Mouse (Mus musculus) myocyte (in vitro differentiated cells): ENCODE measurements around the gene Six2. TPM values are rescaled to one million over a fixed set of nuclear protein-coding genes. Genes with fewer than 3 reads are reported as not detected.

Experiments used
- H3K27me3 ChIP-seq: one replicate; pipeline ENCODE4 v1.6.1; 2011; ENCODE audit not compliant: control insufficient read depth, insufficient read depth, insufficient read length
- H3K36me3 ChIP-seq: one replicate; pipeline ENCODE4 v1.6.1; 2011; ENCODE audit not compliant: control insufficient read depth, insufficient read depth
- H3K4me2 ChIP-seq: one replicate; pipeline ENCODE4 v1.6.1; 2011; ENCODE audit warnings: low read depth, control low read depth
- H3K4me3 ChIP-seq: one replicate; pipeline ENCODE4 v1.5.1; 2011; ENCODE audit warnings: mild to moderate bottlenecking, control low read depth, moderate library complexity
- H3K79me2 ChIP-seq: one replicate; pipeline ENCODE4 v1.6.1; 2011; ENCODE audit not compliant: control insufficient read depth, insufficient read depth
- H3ac ChIP-seq: one replicate; pipeline ENCODE4 v1.6.1; 2011; ENCODE audit not compliant: control insufficient read depth, insufficient read length
- CEBPB ChIP-seq: IDR thresholded peaks from 2 replicates; pipeline ENCODE4 v1.6.1; 2011; ENCODE audit warnings: mild to moderate bottlenecking, moderate library complexity; ENCODE audit not compliant: poor library complexity, insufficient read depth, severe bottlenecking
- E2F4 ChIP-seq: IDR thresholded peaks from one replicate; pipeline ENCODE4 v1.6.1; 2011; ENCODE audit warnings: mild to moderate bottlenecking, control low read depth, moderate library complexity; ENCODE audit not compliant: insufficient read depth
- MAX ChIP-seq: IDR thresholded peaks from one replicate; pipeline ENCODE4 v1.6.1; 2011; ENCODE audit warnings: low read depth, mild to moderate bottlenecking, control low read depth
- MYOD1 ChIP-seq, 3 experiments: IDR thresholded peaks; one replicate each; pipeline ENCODE4 v1.6.1; 2011; ENCODE audit warnings: control low read depth in 2 of 3, low read depth in 2 of 3, mild to moderate bottlenecking in 2 of 3, moderate library complexity in 1 of 3; ENCODE audit not compliant: insufficient read length in 2 of 3, control insufficient read depth in 1 of 3
- MYOG ChIP-seq, 3 experiments: IDR thresholded peaks; one replicate each; pipeline ENCODE4 v1.6.1; 2011; ENCODE audit warnings: control low read depth in 2 of 3, low read depth in 2 of 3, mild to moderate bottlenecking in 2 of 3; ENCODE audit not compliant: insufficient read length in 2 of 3, control insufficient read depth in 1 of 3, insufficient read depth in 1 of 3
- POLR2A ChIP-seq: IDR thresholded peaks from one replicate; pipeline ENCODE4 v1.6.1; 2011; ENCODE audit warnings: low read depth, mild to moderate bottlenecking, control low read depth, moderate library complexity; ENCODE audit not compliant: insufficient read length
- POLR2AphosphoS2 ChIP-seq: IDR thresholded peaks from one replicate; pipeline ENCODE4 v1.6.1; 2011; ENCODE audit warnings: low read depth, control low read depth; ENCODE audit not compliant: insufficient read length
- REST ChIP-seq: IDR thresholded peaks from one replicate; pipeline ENCODE4 v1.6.1; 2011; ENCODE audit warnings: mild to moderate bottlenecking, control low read depth, moderate library complexity; ENCODE audit not compliant: insufficient read depth, insufficient read length
- SRF ChIP-seq: IDR thresholded peaks from one replicate; pipeline ENCODE4 v1.6.1; 2011; ENCODE audit warnings: low read depth; ENCODE audit not compliant: control insufficient read depth, insufficient read length
- TCF12 ChIP-seq: IDR thresholded peaks from one replicate; pipeline ENCODE4 v1.6.1; 2011; ENCODE audit warnings: mild to moderate bottlenecking, control low read depth; ENCODE audit not compliant: poor library complexity, insufficient read depth, severe bottlenecking
- TCF3 ChIP-seq: IDR thresholded peaks from one replicate; pipeline ENCODE4 v1.6.1; 2011; ENCODE audit warnings: low read depth, control low read depth; ENCODE audit not compliant: insufficient read length
- USF1 ChIP-seq: IDR thresholded peaks from one replicate; pipeline ENCODE4 v1.6.1; 2011; ENCODE audit warnings: low read depth, mild to moderate bottlenecking, control low read depth, moderate library complexity
- polyA plus RNA-seq: library from polyadenylated mRNA; unstranded; fragments of >200 nt; fragmentation: generic; extraction: Trizol; gene quantifications from one replicate; pipeline ENCODE4 v1.2.1, GENCODE M21; 2012; ENCODE audit warnings: missing spikeins

The Six2 gene
- not detected for polyA plus RNA-seq

- no peak within 1 kb of the TSS for H3K4me3 ChIP-seq
- no peaks in the 10 kb centered on the region for H3K36me3 ChIP-seq
- no peaks in the 10 kb centered on the region for H3K79me2 ChIP-seq
- TF ChIP-seq POLR2AphosphoS2 (no peak), POLR2A (no peak), E2F4 (no peak)
- H3K4me2 ChIP-seq: no peak within 1 kb of the TSS
- H3ac ChIP-seq: no peak within 1 kb of the TSS
- no peaks in the 10 kb centered on the region for H3K27me3 ChIP-seq
Measured at GRCm38 (mm10) chr17:85688236-85688910, at the start of gene Six2. Gene Six2 (minus strand): TSS chr17:85688274.

- Histone ChIP-seq H3K4me2 (no peak overlapping the region), H3ac (no peak overlapping the region), H3K27me3 (no peaks in the 10 kb centered on the region), H3K36me3 (no peaks in the 10 kb centered on the region), H3K79me2 (no peaks in the 10 kb centered on the region), H3K4me3 (no peak overlapping the region)
- TF ChIP-seq MYOG (IDR thresholded peaks at IDR 0.05; ENCODE audit: control insufficient read depth in 1 of 3, insufficient read depth in 1 of 3, insufficient read length in 2 of 3, low read depth in 2 of 3) (no peak), TCF3 (no peak), E2F4 (no peak), REST (no peak), TCF12 (no peak), POLR2A (no peak), POLR2AphosphoS2 (no peak), CEBPB (no peak), MAX (no peak), USF1 (no peak), MYOD1 (IDR thresholded peaks at IDR 0.05; ENCODE audit: control insufficient read depth in 1 of 3, insufficient read length in 2 of 3, low read depth in 2 of 3) (no peak), SRF (no peak)
Measured at GRCm38 (mm10) chr17:85737090-85737780, 49.2 kb upstream of the Six2 start.

GRCm38 (mm10) chr17:85731329-85731728 lies 43.3 kb upstream of the Six2 start:
- H3K36me3 ChIP-seq: no peaks in the 10 kb centered on the region
- no peak for TF ChIP-seq E2F4
- no peak for TF ChIP-seq SRF
- no peak for TF ChIP-seq MYOG (IDR thresholded peaks at IDR 0.05; ENCODE audit: control insufficient read depth in 1 of 3, insufficient read depth in 1 of 3, insufficient read length in 2 of 3, low read depth in 2 of 3)
- TF ChIP-seq POLR2AphosphoS2: no peak
- no peak for TF ChIP-seq TCF3
- TF ChIP-seq TCF12: no peak
- no peak for TF ChIP-seq MYOD1 (IDR thresholded peaks at IDR 0.05; ENCODE audit: control insufficient read depth in 1 of 3, insufficient read length in 2 of 3, low read depth in 2 of 3)
- TF ChIP-seq USF1: no peak
- no peak for TF ChIP-seq POLR2A
- no peak for TF ChIP-seq CEBPB
- TF ChIP-seq MAX: no peak
- TF ChIP-seq REST: no peak
- H3K27me3 ChIP-seq: no peaks in the 10 kb centered on the region
- H3K79me2 ChIP-seq: no peaks in the 10 kb centered on the region
- H3K4me2 ChIP-seq: no peak overlapping the region
- H3ac ChIP-seq: no peak overlapping the region
- H3K4me3 ChIP-seq: no peak overlapping the region

- Histone ChIP-seq H3ac (no peak overlapping the region), H3K4me3 (no peak overlapping the region), H3K4me2 (no peak overlapping the region), H3K27me3 (no peaks in the 10 kb centered on the region), H3K36me3 (no peaks in the 10 kb centered on the region), H3K79me2 (no peaks in the 10 kb centered on the region)
- TF ChIP-seq USF1: no peak
- TF ChIP-seq MYOD1 (IDR thresholded peaks at IDR 0.05; ENCODE audit: control insufficient read depth in 1 of 3, insufficient read length in 2 of 3, low read depth in 2 of 3): no peak
- no peak for TF ChIP-seq POLR2AphosphoS2
Measured at GRCm38 (mm10) chr17:85730231-85731015, 42.3 kb upstream of the Six2 start.
